22 mouse cellular contexts compared by ENCODE assay signal in genomic region chr10:67213720-67214119, GRCm38 (mm10).
DNase-seq lines count a peak whose midpoint lies in the region; ATAC-seq and TF ChIP-seq lines count a peak whose summit lies in the region.
"Had no signal": no experiment of that assay in that cellular context is flagged by ENCODE, and none has a peak within 500 bp of the region (broad histone marks: within the 10 kb centered on the region; RNA-seq: fewer than 3 reads in every experiment).

No protein-coding gene starts in this region.

- H3K4me1 ChIP-seq in lung, postnatal 0 days (ENCODE audit: insufficient read depth, low read depth, low read length), result no peaks in the 10 kb centered on the region; the same call in 1 of the 2 replicates

- no peak for ATAC-seq in lung, postnatal 0 days
- ATAC-seq: activated CD4-positive, CD25-positive, alpha-beta regulatory T cell, adult 4 months; forebrain, postnatal 0 days; intestine, embryonic 15.5 days had no signal

- no peak for TF ChIP-seq POLR2A in brain, embryonic 14.5 days (IDR thresholded peaks at IDR 0.05; ENCODE audit: borderline replicate concordance, extremely low read depth, insufficient read depth, insufficient read length, poor library complexity, severe bottlenecking)

- no peak overlapping the region for H3K4me3 ChIP-seq in lung, postnatal 0 days (ENCODE audit: low read depth, low read length)
- H3K4me3 ChIP-seq: forebrain, embryonic 12.5 days; gastrocnemius, adult 2 months; heart, embryonic 13.5 days; hindbrain, embryonic 12.5 days; intestine, embryonic 15.5 days had no signal

- no peaks in the 10 kb centered on the region; the same call in 1 of the 2 replicates for H3K36me3 ChIP-seq in lung, postnatal 0 days (ENCODE audit: insufficient read depth, low read length)
- H3K36me3 ChIP-seq: intestine, embryonic 15.5 days had no signal

- H3K9me3 ChIP-seq in lung, postnatal 0 days (ENCODE audit: low read length), result no peaks in the 10 kb centered on the region
- H3K9me3 ChIP-seq: forebrain, embryonic 12.5 days; heart, embryonic 13.5 days; hindbrain, embryonic 12.5 days; intestine, embryonic 15.5 days had no signal

- no peak overlapping the region for H3K9ac ChIP-seq in lung, postnatal 0 days (replicated peaks; ENCODE audit: low read depth)
- H3K9ac ChIP-seq: forebrain, embryonic 12.5 days; forebrain, postnatal 0 days; heart, embryonic 13.5 days; hindbrain, embryonic 12.5 days; intestine, embryonic 15.5 days had no signal

- DNase-seq in heart, adult 11 months, result peak; percentile 49
- no peak for DNase-seq in heart, postnatal 4 days
- DNase-seq in lung, postnatal 0 days (ENCODE audit: low spot score), result peak; percentile 37
- no peak for DNase-seq in lung, adult 18-20 months
- DNase-seq in Muller cell, postnatal 12 days (ENCODE audit: inconsistent ontology term), result peak; percentile 47
- DNase-seq in brain, embryonic 14.5 days (ENCODE audit: low read depth), result peak; percentile 62
- DNase-seq in right cerebral cortex, postnatal 25 days, result no peak
- no peak for DNase-seq in spleen, adult 18-20 months
- DNase-seq: adrenal gland, adult 2 months; adrenal gland, postnatal 25 days; cerebellum, adult 2 months; cerebellum, postnatal 10 days; forebrain, postnatal 0 days; gastrocnemius, adult 2 months; gastrocnemius, postnatal 25 days; heart, postnatal 36 days had no signal

- no peak for TF ChIP-seq CTCF in lung, postnatal 0 days (IDR thresholded peaks at IDR 0.05)
- no peak for TF ChIP-seq CTCF in brain, embryonic 14.5 days (IDR thresholded peaks at IDR 0.05; ENCODE audit: borderline replicate concordance, extremely low read depth, insufficient read depth, insufficient read length)

- H3K27ac ChIP-seq in lung, postnatal 0 days (ENCODE audit: low read length), result no peak overlapping the region
- H3K27ac ChIP-seq: forebrain, embryonic 12.5 days; gastrocnemius, adult 2 months; heart, embryonic 13.5 days; hindbrain, embryonic 12.5 days; intestine, embryonic 15.5 days had no signal

- no peak for TF ChIP-seq EP300 in lung, postnatal 0 days (IDR thresholded peaks at IDR 0.05)

- WGBS in lung, postnatal 0 days, result 18% methylated on average over 1 of the region's 1 CpGs

- H3K4me2 ChIP-seq in lung, postnatal 0 days (replicated peaks; ENCODE audit: low read depth, low read length), result no peak overlapping the region
- H3K4me2 ChIP-seq: forebrain, embryonic 12.5 days; heart, embryonic 13.5 days; hindbrain, embryonic 12.5 days; intestine, embryonic 15.5 days had no signal

- H3K27me3 ChIP-seq in lung, postnatal 0 days (replicated peaks; ENCODE audit: insufficient read depth, low read length), result no peaks in the 10 kb centered on the region
- H3K27me3 ChIP-seq: CH12.LX; forebrain, embryonic 12.5 days; heart, embryonic 13.5 days; hindbrain, embryonic 12.5 days; intestine, embryonic 15.5 days had no signal

Comparison
In these comparisons a context has a peak if more than half of its experiments do, and no peak if none do; other contexts are left out.
1. DNase-seq: peak in heart, adult 11 months (single experiment), lung, postnatal 0 days (single experiment), Muller cell, postnatal 12 days (single experiment) and brain, embryonic 14.5 days (single experiment); none in heart, postnatal 4 days (single experiment), lung, adult 18-20 months (0 of 2), right cerebral cortex, postnatal 25 days (single experiment) and spleen, adult 18-20 months (0 of 2).